Mouse (Mus musculus) hindbrain, embryonic 16.5 days (tissue): ENCODE results near the gene Sfi1. TPM values are rescaled to one million over a fixed set of nuclear protein-coding genes. Genes with fewer than 3 reads are reported as not detected.
"Not testable (repeated sequence)": the region's sequence is repeated elsewhere in the genome, so short reads cannot be mapped to it uniquely, and the experiment has no call there.

Experiments
- ATAC-seq: fragments of 200-750 bp; cut with Nextera tagmentation; 2 replicates; pipeline ENCODE4 v1.8.0; 2017; ENCODE audit warnings: moderate TSS enrichment, moderate library complexity
- H3K27ac ChIP-seq: fragments of 300-500 bp; sonication (generic); 2 replicates; pipeline ENCODE4 v1.5.1; 2014; ENCODE audit warnings: low read depth, mild to moderate bottlenecking, control low read depth, low read length, moderate library complexity
- H3K27me3 ChIP-seq: fragments of 300-500 bp; sonication (generic); replicated peaks from 2 replicates; pipeline ENCODE4 v1.6.1; 2014; ENCODE audit warnings: low read length; ENCODE audit not compliant: control insufficient read depth, insufficient read depth
- H3K36me3 ChIP-seq: fragments of 300-500 bp; sonication (generic); 2 replicates; pipeline ENCODE4 v1.6.1; 2014; ENCODE audit warnings: mild to moderate bottlenecking, low read length, moderate library complexity, mixed read lengths; ENCODE audit not compliant: control insufficient read depth, insufficient read depth
- H3K4me1 ChIP-seq: fragments of 300-500 bp; sonication (generic); 2 replicates; pipeline ENCODE4 v1.6.1; 2014; ENCODE audit warnings: low read depth, low read length; ENCODE audit not compliant: control insufficient read depth, insufficient read depth
- H3K4me2 ChIP-seq: fragments of 300-500 bp; sonication (generic); 2 replicates; pipeline ENCODE4 v1.6.1; 2014; ENCODE audit warnings: mild to moderate bottlenecking, low read length, control low read depth, moderate library complexity
- H3K4me3 ChIP-seq: fragments of 300-500 bp; sonication (generic); 2 replicates; pipeline ENCODE4 v1.5.1; 2014; ENCODE audit warnings: mild to moderate bottlenecking, low read length, control low read depth, moderate library complexity
- H3K9ac ChIP-seq: fragments of 300-500 bp; sonication (generic); 2 replicates; pipeline ENCODE4 v1.6.1; 2014; ENCODE audit warnings: low read depth, mild to moderate bottlenecking, control low read depth, low read length, moderate library complexity
- H3K9me3 ChIP-seq: fragments of 300-500 bp; sonication (generic); 2 replicates; pipeline ENCODE4 v1.6.1; 2014; ENCODE audit warnings: mild to moderate bottlenecking, low read length, moderate library complexity; ENCODE audit not compliant: control insufficient read depth
- WGBS: fragments of 180-500 bp; shearing (Covaris S2); extraction: QIAGEN DNeasy Blood & Tissue Kit; methylation state at CpG from one replicate; pipeline ENCODE4 v1.1.7; 2014; 5-methylcytosine and 5-hydroxymethylcytosine counted together
- polyA plus RNA-seq: library from polyadenylated mRNA; unstranded; fragments of >200 nt; fragmentation: Nextera tagmentation; extraction: Ambion mirVana; gene quantifications from 2 replicates; pipeline ENCODE4 v1.2.1, GENCODE M21; 2015

Sfi1 gene
- polyA plus RNA-seq, 1 experiment from 2014 or later, result 14.3 TPM

GRCm38 (mm10) chr11:3203771-3204170 is 10.5 kb upstream of the Sfi1 start:
- H3K4me2 ChIP-seq, result no peak overlapping the region
- no peak overlapping the region for H3K27ac ChIP-seq
- H3K27me3 ChIP-seq, result no peaks in the 10 kb centered on the region
- ATAC-seq, result no peak
- H3K36me3 ChIP-seq, result peaks cover 7% of the 10 kb centered on the region; the same call in 1 of the 2 replicates
- no peak overlapping the region for H3K9ac ChIP-seq
- 0 out of 2 replicates have a peak, but pooled peaks cover 4% of the 10 kb centered on the region for H3K4me1 ChIP-seq
- H3K4me3 ChIP-seq, result no peak overlapping the region
- H3K9me3 ChIP-seq, result no peaks in the 10 kb centered on the region
- 88% methylated on average over 2 of the region's 2 CpGs for WGBS

- WGBS, result 1% methylated on average over 33 of the region's 57 CpGs
- ATAC-seq, result peak; percentile 53
- H3K4me2 ChIP-seq, result peak overlapping the region; percentile 41
Measured at GRCm38 (mm10) chr11:3202781-3203441, 9.6 kb upstream of the Sfi1 start.

GRCm38 (mm10) chr11:3202231-3202701 is 9.0 kb upstream of the Sfi1 start, which contains the start of gene Eif4enif1:
Gene Eif4enif1, plus strand, starts transcription at chr11:3202392.
- Histone ChIP-seq H3K4me2 (peak within 1 kb of the TSS; percentile 41), H3K9me3 (no peaks in the 10 kb centered on the region), H3K4me3 (peak within 1 kb of the TSS; percentile 40), H3K4me1 (0 out of 2 replicates have a peak, but pooled peaks cover 4% of the 10 kb centered on the region), H3K36me3 (peaks cover 7% of the 10 kb centered on the region; the same call in 1 of the 2 replicates), H3K27me3 (no peaks in the 10 kb centered on the region), H3K27ac (peak within 1 kb of the TSS; percentile 65), H3K9ac (peak within 1 kb of the TSS; percentile 49)
- ATAC-seq, result peak; percentile 89
- WGBS, result under 1% methylated on average over 42 of the region's 57 CpGs

More at GRCm38 (mm10) chr11:3202781-3203441, 9.6 kb upstream of the Sfi1 start:
- no peaks in the 10 kb centered on the region for H3K27me3 ChIP-seq
- peaks cover 7% of the 10 kb centered on the region; the same call in 1 of the 2 replicates for H3K36me3 ChIP-seq
- H3K4me1 ChIP-seq, result 0 out of 2 replicates have a peak, but pooled peaks cover 4% of the 10 kb centered on the region
- H3K9ac ChIP-seq, result peak overlapping the region; percentile 49
- H3K4me3 ChIP-seq, result peak overlapping the region; percentile 40
- H3K27ac ChIP-seq, result peak overlapping the region; percentile 36; the same call in 1 of the 2 replicates
- no peaks in the 10 kb centered on the region for H3K9me3 ChIP-seq

- Histone ChIP-seq H3K4me3 (peak overlapping the region; percentile 40), H3K9ac (no peak overlapping the region; the same call in 1 of the 2 replicates), H3K27me3 (no peaks in the 10 kb centered on the region), H3K9me3 (no peaks in the 10 kb centered on the region), H3K36me3 (peaks cover under 1% of the 10 kb centered on the region; the same call in 1 of the 2 replicates), H3K4me2 (peak overlapping the region; percentile 30), H3K27ac (no peak overlapping the region), H3K4me1 (0 out of 2 replicates have a peak, but pooled peaks cover 4% of the 10 kb centered on the region)
- no peak for ATAC-seq
- WGBS, result 7% methylated on average over 16 of the region's 16 CpGs
Measured at GRCm38 (mm10) chr11:3201326-3202230, 8.3 kb upstream of the Sfi1 start.

- WGBS, result 87% methylated on average over 7 of the region's 7 CpGs
Measured at GRCm38 (mm10) chr11:3200636-3201035, 7.4 kb upstream of the Sfi1 start.

GRCm38 (mm10) chr11:3182707-3183106 is 10.6 kb downstream of the Sfi1 start:
- not testable (repeated sequence) for H3K4me1 ChIP-seq, ATAC-seq, H3K9me3 ChIP-seq, H3K4me2 ChIP-seq, H3K4me3 ChIP-seq, H3K27ac ChIP-seq, H3K36me3 ChIP-seq, H3K9ac ChIP-seq, H3K27me3 ChIP-seq
- 92% methylated on average over 1 of the region's 1 CpGs for WGBS

More at GRCm38 (mm10) chr11:3200636-3201035, 7.4 kb upstream of the Sfi1 start:
- not testable (repeated sequence) for H3K4me3 ChIP-seq, H3K27me3 ChIP-seq, H3K27ac ChIP-seq, H3K36me3 ChIP-seq, H3K4me2 ChIP-seq, H3K9me3 ChIP-seq, ATAC-seq, H3K9ac ChIP-seq, H3K4me1 ChIP-seq

GRCm38 (mm10) chr11:3181971-3182370 is 11.3 kb downstream of the Sfi1 start:
- not testable (repeated sequence) for H3K27ac ChIP-seq, H3K27me3 ChIP-seq, ATAC-seq, H3K4me3 ChIP-seq, H3K36me3 ChIP-seq, H3K9ac ChIP-seq, H3K9me3 ChIP-seq, H3K4me2 ChIP-seq, H3K4me1 ChIP-seq
- WGBS, result 22% methylated on average over 1 of the region's 1 CpGs

- not testable (repeated sequence) for H3K4me1 ChIP-seq, ATAC-seq, H3K9ac ChIP-seq, H3K9me3 ChIP-seq, H3K4me2 ChIP-seq, H3K36me3 ChIP-seq, H3K27me3 ChIP-seq, H3K27ac ChIP-seq, H3K4me3 ChIP-seq
- 61% methylated on average over 4 of the region's 4 CpGs for WGBS
Measured at GRCm38 (mm10) chr11:3181250-3181649, 12.0 kb downstream of the Sfi1 start.
